Mouse (Mus musculus) frontal cortex, postnatal 10 days (tissue): ENCODE results near the gene Tsc1.

Experiments used
- DNase-seq, 2 experiments: peaks; one replicate each; pipeline ENCODE4 v3.0.0; 2022; ENCODE audit warnings: low spot score in 2 of 2, mixed read lengths in 1 of 2

The Tsc1 gene

GRCm38 (mm10) chr2:28730676-28731075 lies 89.6 kb downstream of the Tsc1 start:
- DNase-seq, result no peak

GRCm38 (mm10) chr2:28737112-28737511 lies 96.1 kb downstream of the Tsc1 start:
- DNase-seq, result no peak

- no peak for DNase-seq
Measured at GRCm38 (mm10) chr2:28740159-28740558, 99.1 kb downstream of the Tsc1 start.
